ENCODE assay signal across 11 mouse cellular contexts in the genomic region with DNA sequence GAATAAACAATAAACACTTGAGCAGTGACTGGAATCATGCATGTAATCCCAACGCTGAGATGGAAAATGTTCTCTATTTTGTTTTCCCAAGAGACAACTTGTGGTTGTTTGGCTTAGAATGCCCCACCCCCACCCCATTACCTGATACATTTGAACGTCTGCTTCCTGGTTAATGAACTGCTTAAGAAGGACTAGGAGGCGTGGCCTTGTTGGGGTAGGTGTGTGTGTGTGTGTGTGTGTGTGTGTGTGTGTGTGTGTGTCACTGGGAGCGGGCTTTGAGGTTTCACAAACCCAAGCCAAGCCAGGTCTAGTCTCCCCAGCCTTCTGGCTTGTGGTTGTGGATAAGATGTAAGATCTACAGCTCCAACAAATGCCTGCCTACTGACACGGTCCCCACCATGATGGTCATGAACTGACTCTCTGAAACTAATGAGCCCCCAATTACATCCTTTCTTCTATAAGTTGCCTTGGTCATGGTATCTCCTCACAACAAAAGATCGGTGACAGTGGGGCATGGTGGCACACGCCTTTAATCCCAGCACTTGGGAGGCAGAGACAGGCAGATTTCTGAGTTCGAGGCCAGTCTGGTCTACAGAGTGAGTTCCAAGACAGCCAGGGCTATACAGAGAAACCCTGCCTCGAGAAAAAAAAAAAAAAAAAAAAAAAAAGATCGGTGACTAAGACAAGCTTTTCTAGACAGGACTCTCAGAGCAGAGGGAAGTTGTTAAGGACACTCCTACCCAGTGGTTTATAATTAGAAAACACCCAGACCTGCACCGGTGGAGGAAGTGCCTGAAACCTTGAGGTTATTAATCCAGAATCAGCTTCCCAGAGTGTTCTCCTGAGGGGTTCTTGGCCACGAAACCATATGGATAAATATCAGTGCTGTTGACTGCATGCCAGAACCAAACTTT. TPM values are rescaled to one million over a fixed set of nuclear protein-coding genes. Genes with fewer than 3 reads are reported as not detected.
DNase-seq lines count a peak whose midpoint lies in the region; ATAC-seq and TF ChIP-seq lines count a peak whose summit lies in the region.
"Had no signal": no experiment of that assay in that cellular context is flagged by ENCODE, and none has a peak within 500 bp of the region (broad histone marks: within the 10 kb centered on the region; RNA-seq: fewer than 3 reads in every experiment).

No protein-coding gene starts in this region.

- no peak for TF ChIP-seq EP300 in lung, postnatal 0 days (IDR thresholded peaks at IDR 0.05)

- H3K4me2 ChIP-seq in forebrain, embryonic 16.5 days (ENCODE audit: low read length): no peak overlapping the region
- H3K4me2 ChIP-seq in lung, postnatal 0 days (replicated peaks; ENCODE audit: low read depth, low read length): no peak overlapping the region
- H3K4me2 ChIP-seq in limb, embryonic 14.5 days (replicated peaks; ENCODE audit: low read depth, low read length, severe bottlenecking): 0 out of 2 replicates have a peak overlapping the region, but pooled peaks have one; percentile 51
- no peak overlapping the region for H3K4me2 ChIP-seq in myocyte (ENCODE audit: low read depth)

- TF ChIP-seq CTCF in lung, postnatal 0 days (IDR thresholded peaks at IDR 0.05): no peak
- TF ChIP-seq CTCF in lung, adult 2 months (IDR thresholded peaks at IDR 0.05; ENCODE audit: insufficient read depth, low read length): no peak

- no peak overlapping the region for H3K4me3 ChIP-seq in forebrain, embryonic 10.5 days
- no peak overlapping the region for H3K4me3 ChIP-seq in forebrain, embryonic 16.5 days (replicated peaks; ENCODE audit: low read length)
- H3K4me3 ChIP-seq in lung, postnatal 0 days (ENCODE audit: low read depth, low read length): no peak overlapping the region
- H3K4me3 ChIP-seq in lung, adult 2 months (replicated peaks; ENCODE audit: extremely low read depth, low read depth, low read length): no peak overlapping the region
- H3K4me3 ChIP-seq in limb, embryonic 14.5 days (replicated peaks; ENCODE audit: low read length): no peak overlapping the region
- peak overlapping the region; percentile 40 for H3K4me3 ChIP-seq in myocyte

- 85% methylated on average over 12 of the region's 12 CpGs for WGBS in forebrain, embryonic 10.5 days
- WGBS in forebrain, embryonic 16.5 days: 85% methylated on average over 12 of the region's 12 CpGs
- 59% methylated on average over 12 of the region's 12 CpGs for WGBS in lung, postnatal 0 days
- WGBS in lung, adult 2 months: 56% methylated on average over 12 of the region's 12 CpGs
- 69% methylated on average over 12 of the region's 12 CpGs for WGBS in limb, embryonic 14.5 days

- TF ChIP-seq POLR2A in lung, adult 2 months (IDR thresholded peaks at IDR 0.05; ENCODE audit: borderline replicate concordance, extremely low read depth, low read depth, low read length): no peak
- no peak for TF ChIP-seq POLR2A in limb, embryonic 14.5 days (IDR thresholded peaks at IDR 0.05; ENCODE audit: borderline replicate concordance, extremely low read depth, insufficient read depth, insufficient read length)
- TF ChIP-seq POLR2A in myocyte (IDR thresholded peaks at IDR 0.05; ENCODE audit: insufficient read length, low read depth): no peak

- DNase-seq in forebrain, embryonic 10.5 days (ENCODE audit: extremely low spot score, low spot score): no peak
- DNase-seq in lung, postnatal 0 days (ENCODE audit: low spot score): peak; percentile 37
- DNase-seq in lung, adult 2 months: no peak
- DNase-seq in limb, embryonic 14.5 days (ENCODE audit: low spot score): no peak
- no peak for DNase-seq in thymus, postnatal 10 days (ENCODE audit: low spot score in 2 of 2)
- no peak for DNase-seq in lung, postnatal 14 days

- peaks cover 5% of the 10 kb centered on the region for H3K36me3 ChIP-seq in forebrain, embryonic 10.5 days (replicated peaks)
- no peaks in the 10 kb centered on the region for H3K36me3 ChIP-seq in forebrain, embryonic 16.5 days (ENCODE audit: control insufficient read depth, insufficient read depth)
- H3K36me3 ChIP-seq in lung, postnatal 0 days (ENCODE audit: insufficient read depth, low read length): no peaks in the 10 kb centered on the region
- no peaks in the 10 kb centered on the region for H3K36me3 ChIP-seq in limb, embryonic 14.5 days (ENCODE audit: control insufficient read depth, insufficient read depth, low read length)
- no peaks in the 10 kb centered on the region for H3K36me3 ChIP-seq in myocyte (ENCODE audit: control insufficient read depth, insufficient read depth)
- H3K36me3 ChIP-seq: limb, embryonic 15.5 days had no signal

- no peaks in the 10 kb centered on the region for H3K79me2 ChIP-seq in myocyte (ENCODE audit: control insufficient read depth, insufficient read depth)

- 0 out of 2 replicates have a peak overlapping the region, but pooled peaks have one; percentile 98 for H3K27ac ChIP-seq in forebrain, embryonic 10.5 days
- no peak overlapping the region for H3K27ac ChIP-seq in forebrain, embryonic 16.5 days (ENCODE audit: low read length)
- no peak overlapping the region for H3K27ac ChIP-seq in lung, postnatal 0 days (ENCODE audit: low read length)
- no peak overlapping the region for H3K27ac ChIP-seq in limb, embryonic 14.5 days (replicated peaks; ENCODE audit: low read depth, low read length)

- H3K9me3 ChIP-seq in forebrain, embryonic 10.5 days: no peaks in the 10 kb centered on the region
- H3K9me3 ChIP-seq in forebrain, embryonic 16.5 days (ENCODE audit: control insufficient read depth, low read length): no peaks in the 10 kb centered on the region
- H3K9me3 ChIP-seq in lung, postnatal 0 days (ENCODE audit: low read length): no peaks in the 10 kb centered on the region
- no peaks in the 10 kb centered on the region for H3K9me3 ChIP-seq in limb, embryonic 14.5 days (ENCODE audit: control insufficient read depth, low read length)
- H3K9me3 ChIP-seq: limb, embryonic 15.5 days had no signal

- peaks cover 44% of the 10 kb centered on the region for H3K4me1 ChIP-seq in forebrain, embryonic 10.5 days
- H3K4me1 ChIP-seq in forebrain, embryonic 16.5 days (replicated peaks; ENCODE audit: control insufficient read depth, insufficient read depth, low read length): peaks cover 20% of the 10 kb centered on the region
- peaks cover 7% of the 10 kb centered on the region; the same call in 1 of the 2 replicates for H3K4me1 ChIP-seq in lung, postnatal 0 days (ENCODE audit: insufficient read depth, low read depth, low read length)
- peaks cover 5% of the 10 kb centered on the region; the same call in 1 of the 2 replicates for H3K4me1 ChIP-seq in lung, adult 2 months (ENCODE audit: control insufficient read depth, insufficient read depth, low read length)
- peaks cover 10% of the 10 kb centered on the region for H3K4me1 ChIP-seq in limb, embryonic 14.5 days (ENCODE audit: control insufficient read depth, insufficient read depth, low read length)

- no peak overlapping the region for H3ac ChIP-seq in myocyte (ENCODE audit: control insufficient read depth, insufficient read length)

- ATAC-seq in forebrain, embryonic 16.5 days: no peak
- ATAC-seq in lung, postnatal 0 days: peak; percentile 12; the same call in 1 of the 2 replicates
- no peak for ATAC-seq in limb, embryonic 14.5 days (ENCODE audit: low FRiP score, low read depth)

- no peak overlapping the region for H3K9ac ChIP-seq in forebrain, embryonic 16.5 days (replicated peaks; ENCODE audit: low read depth, low read length)
- H3K9ac ChIP-seq in lung, postnatal 0 days (replicated peaks; ENCODE audit: low read depth): no peak overlapping the region
- no peak overlapping the region for H3K9ac ChIP-seq in limb, embryonic 14.5 days (ENCODE audit: low read depth, low read length, severe bottlenecking)

- no peaks in the 10 kb centered on the region for H3K27me3 ChIP-seq in forebrain, embryonic 10.5 days (ENCODE audit: poor library complexity, severe bottlenecking)
- no peaks in the 10 kb centered on the region for H3K27me3 ChIP-seq in forebrain, embryonic 16.5 days (replicated peaks; ENCODE audit: control insufficient read depth, insufficient read depth, low read length)
- H3K27me3 ChIP-seq in lung, postnatal 0 days (replicated peaks; ENCODE audit: insufficient read depth, low read length): no peaks in the 10 kb centered on the region
- H3K27me3 ChIP-seq in limb, embryonic 14.5 days (ENCODE audit: control insufficient read depth, insufficient read depth, low read length): no peaks in the 10 kb centered on the region
- no peaks in the 10 kb centered on the region for H3K27me3 ChIP-seq in myocyte (ENCODE audit: control insufficient read depth, insufficient read depth, insufficient read length)
- H3K27me3 ChIP-seq: limb, embryonic 15.5 days had no signal

RNA-seq across cellular contexts. Expression of gene Golm1, which starts 1.0 kb away (rescaled TPM):
- polyA plus RNA-seq in forebrain, embryonic 10.5 days (2016; fragmentation: Nextera tagmentation; extraction: Ambion mirVana): 142 and 154 TPM in 2 replicates
- polyA plus RNA-seq in forebrain, embryonic 16.5 days (2015; fragmentation: Nextera tagmentation; extraction: Ambion mirVana): 40.9 and 49.6 TPM in 2 replicates
- polyA plus RNA-seq in lung, postnatal 0 days (2015; fragmentation: Nextera tagmentation; extraction: Ambion mirVana): 31.8 and 32.4 TPM in 2 replicates
- polyA plus RNA-seq in lung, adult 2 months (2012; rRNA removed): 11.2 and 15.3 TPM in 2 replicates
- polyA plus RNA-seq in limb, embryonic 14.5 days (2012; rRNA removed): 22.4 and 27.8 TPM in 2 replicates
- polyA plus RNA-seq in limb, embryonic 14.5 days (2014; fragmentation: Nextera tagmentation; extraction: Ambion mirVana): 43.2 and 45.8 TPM in 2 replicates
- 4.8 TPM for polyA plus RNA-seq in myocyte (2012; fragmentation: generic; extraction: Trizol)

RNA-seq across cellular contexts. Expression of gene 4921517D22Rik, which starts 17.3 kb away (rescaled TPM):
- not detected in 2 replicates for polyA plus RNA-seq in forebrain, embryonic 10.5 days (2016; fragmentation: Nextera tagmentation; extraction: Ambion mirVana)
- polyA plus RNA-seq in forebrain, embryonic 16.5 days (2015; fragmentation: Nextera tagmentation; extraction: Ambion mirVana): not detected in 2 replicates
- polyA plus RNA-seq in lung, postnatal 0 days (2015; fragmentation: Nextera tagmentation; extraction: Ambion mirVana): not detected in 2 replicates
- polyA plus RNA-seq in lung, adult 2 months (2012; rRNA removed): not detected in 2 replicates
- polyA plus RNA-seq in limb, embryonic 14.5 days (2012; rRNA removed): 0.12 TPM in 1 of 2 replicates, not detected in the other
- not detected in 2 replicates for polyA plus RNA-seq in limb, embryonic 14.5 days (2014; fragmentation: Nextera tagmentation; extraction: Ambion mirVana)
- not detected for polyA plus RNA-seq in myocyte (2012; fragmentation: generic; extraction: Trizol)
- polyA plus RNA-seq: C2C12; large intestine, adult 2 months; limb, embryonic 15.5 days had no signal

RNA-seq across cellular contexts. Expression of gene Spata31d1a, which starts 33.6 kb away (rescaled TPM):
- polyA plus RNA-seq in forebrain, embryonic 10.5 days (2016; fragmentation: Nextera tagmentation; extraction: Ambion mirVana): 0.04 and 0.05 TPM in 2 replicates
- 0.20 TPM in 1 of 2 replicates, not detected in the other for polyA plus RNA-seq in forebrain, embryonic 16.5 days (2015; fragmentation: Nextera tagmentation; extraction: Ambion mirVana)
- polyA plus RNA-seq in lung, postnatal 0 days (2015; fragmentation: Nextera tagmentation; extraction: Ambion mirVana): 0.14 and 0.41 TPM in 2 replicates
- not detected in 2 replicates for polyA plus RNA-seq in lung, adult 2 months (2012; rRNA removed)
- 0.01 TPM in 2 replicates for polyA plus RNA-seq in limb, embryonic 14.5 days (2012; rRNA removed)
- polyA plus RNA-seq in limb, embryonic 14.5 days (2014; fragmentation: Nextera tagmentation; extraction: Ambion mirVana): 0.06 TPM in 1 of 2 replicates, not detected in the other
- not detected for polyA plus RNA-seq in myocyte (2012; fragmentation: generic; extraction: Trizol)
- polyA plus RNA-seq: C2C12; large intestine, adult 2 months; limb, embryonic 15.5 days had no signal

RNA-seq across cellular contexts. Expression of gene Spata31d1b, which starts 35.5 kb away (rescaled TPM):
- 0.04 TPM in 1 of 2 replicates, not detected in the other for polyA plus RNA-seq in forebrain, embryonic 10.5 days (2016; fragmentation: Nextera tagmentation; extraction: Ambion mirVana)
- not detected in 2 replicates for polyA plus RNA-seq in forebrain, embryonic 16.5 days (2015; fragmentation: Nextera tagmentation; extraction: Ambion mirVana)
- polyA plus RNA-seq in lung, postnatal 0 days (2015; fragmentation: Nextera tagmentation; extraction: Ambion mirVana): not detected in 2 replicates
- polyA plus RNA-seq in lung, adult 2 months (2012; rRNA removed): 0.05 TPM in 1 of 2 replicates, not detected in the other
- polyA plus RNA-seq in limb, embryonic 14.5 days (2012; rRNA removed): 0.04 TPM in 2 replicates
- polyA plus RNA-seq in limb, embryonic 14.5 days (2014; fragmentation: Nextera tagmentation; extraction: Ambion mirVana): 0.08 TPM in 1 of 2 replicates, not detected in the other
- not detected for polyA plus RNA-seq in myocyte (2012; fragmentation: generic; extraction: Trizol)
- polyA plus RNA-seq: C2C12; large intestine, adult 2 months; limb, embryonic 15.5 days had no signal

RNA-seq across cellular contexts. Expression of gene Spata31d1d, which starts 55.0 kb away (rescaled TPM):
- not detected in 2 replicates for polyA plus RNA-seq in forebrain, embryonic 10.5 days (2016; fragmentation: Nextera tagmentation; extraction: Ambion mirVana)
- polyA plus RNA-seq in forebrain, embryonic 16.5 days (2015; fragmentation: Nextera tagmentation; extraction: Ambion mirVana): not detected in 2 replicates
- not detected in 2 replicates for polyA plus RNA-seq in lung, postnatal 0 days (2015; fragmentation: Nextera tagmentation; extraction: Ambion mirVana)
- polyA plus RNA-seq in lung, adult 2 months (2012; rRNA removed): not detected in 2 replicates
- 0.03 TPM in 2 replicates for polyA plus RNA-seq in limb, embryonic 14.5 days (2012; rRNA removed)
- polyA plus RNA-seq in limb, embryonic 14.5 days (2014; fragmentation: Nextera tagmentation; extraction: Ambion mirVana): not detected in 2 replicates
- polyA plus RNA-seq in myocyte (2012; fragmentation: generic; extraction: Trizol): not detected
- polyA plus RNA-seq: C2C12; large intestine, adult 2 months; limb, embryonic 15.5 days had no signal
